Mouse (Mus musculus) heart, embryonic 16.5 days (tissue): ENCODE results near the gene Cept1. TPM values are rescaled to one million over a fixed set of nuclear protein-coding genes. Genes with fewer than 3 reads are reported as not detected.

Source experiments
- ATAC-seq: fragments of 200-750 bp; cut with Nextera tagmentation; replicated peaks from 2 replicates; pipeline ENCODE4 v1.8.0; 2017; ENCODE audit warnings: moderate number of reproducible peaks; ENCODE audit not compliant: insufficient read depth, low FRiP score; ENCODE audit errors: extremely low read depth
- H3K27ac ChIP-seq: fragments of 300-500 bp; sonication (generic); 2 replicates; pipeline ENCODE4 v1.5.1; 2014; ENCODE audit warnings: mild to moderate bottlenecking, low read length, control low read depth, moderate library complexity
- H3K27me3 ChIP-seq: fragments of 300-500 bp; sonication (generic); 2 replicates; pipeline ENCODE4 v1.6.1; 2014; ENCODE audit warnings: low read length, mixed read lengths; ENCODE audit not compliant: control insufficient read depth, insufficient read depth
- H3K36me3 ChIP-seq: fragments of 300-500 bp; sonication (generic); 2 replicates; pipeline ENCODE4 v1.6.1; 2014; ENCODE audit not compliant: control insufficient read depth, insufficient read depth
- H3K4me1 ChIP-seq: fragments of 300-500 bp; sonication (generic); 2 replicates; pipeline ENCODE4 v1.6.1; 2014; ENCODE audit warnings: low read length, mixed read lengths; ENCODE audit not compliant: control insufficient read depth, insufficient read depth
- H3K4me2 ChIP-seq: fragments of 300-500 bp; sonication (generic); 2 replicates; pipeline ENCODE4 v1.6.1; 2014; ENCODE audit warnings: low read depth, mild to moderate bottlenecking, control low read depth, low read length
- H3K4me3 ChIP-seq: fragments of 300-500 bp; sonication (generic); 2 replicates; pipeline ENCODE4 v1.5.1; 2014; ENCODE audit warnings: mild to moderate bottlenecking, control low read depth, low read length
- H3K9ac ChIP-seq: fragments of 300-500 bp; sonication (generic); 2 replicates; pipeline ENCODE4 v1.6.1; 2014; ENCODE audit warnings: low read length, control low read depth
- H3K9me3 ChIP-seq: fragments of 300-500 bp; sonication (generic); replicated peaks from 2 replicates; pipeline ENCODE4 v1.6.1; 2016; ENCODE audit warnings: low read length; ENCODE audit not compliant: control insufficient read depth
- WGBS: fragments of 180-500 bp; shearing (Covaris S2); extraction: QIAGEN DNeasy Blood & Tissue Kit; methylation state at CpG from one replicate; pipeline ENCODE4 v1.1.7; 2014; 5-methylcytosine and 5-hydroxymethylcytosine counted together
- polyA plus RNA-seq: library from polyadenylated mRNA; unstranded; fragments of >200 nt; fragmentation: Nextera tagmentation; extraction: Ambion mirVana; gene quantifications from 2 replicates; pipeline ENCODE4 v1.2.1, GENCODE M21; 2015

Gene Cept1
- polyA plus RNA-seq, 1 experiment from 2014 or later, result 34.8 TPM

DNA sequence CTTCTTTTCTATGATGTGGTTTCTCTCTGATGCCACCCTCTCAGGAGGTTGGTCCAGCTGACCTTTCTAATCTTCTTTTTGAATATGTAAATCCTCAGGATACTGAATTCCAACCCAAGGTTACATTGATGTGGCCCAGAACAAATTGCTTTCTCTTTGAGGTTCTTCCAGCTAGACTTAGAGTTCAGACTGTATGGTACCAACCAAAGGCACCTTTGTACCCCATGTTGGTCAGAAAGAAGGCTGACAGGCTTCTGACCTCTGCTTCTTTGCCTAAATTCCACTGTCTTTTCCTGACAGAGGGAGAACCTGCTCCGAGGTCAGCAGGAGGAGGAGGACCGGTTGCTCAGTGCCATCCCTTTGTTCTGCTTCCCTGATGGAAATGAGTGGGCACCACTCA lies 60.1 kb downstream of the Cept1 start:
- Histone ChIP-seq H3K9me3 (no peaks in the 10 kb centered on the region), H3K36me3 (no peaks in the 10 kb centered on the region), H3K27me3 (no peaks in the 10 kb centered on the region), H3K9ac (no peak overlapping the region), H3K27ac (no peak overlapping the region), H3K4me3 (no peak overlapping the region), H3K4me1 (peaks cover 5% of the 10 kb centered on the region; the same call in 1 of the 2 replicates), H3K4me2 (no peak overlapping the region)
- no peak for ATAC-seq
- 96% methylated on average over 2 of the region's 2 CpGs for WGBS

- ATAC-seq, result no peak
- Histone ChIP-seq H3K27ac (no peak overlapping the region), H3K9ac (no peak overlapping the region), H3K4me1 (peaks cover 5% of the 10 kb centered on the region; the same call in 1 of the 2 replicates), H3K4me2 (no peak overlapping the region), H3K27me3 (0 out of 2 replicates have a peak, but pooled peaks cover 3% of the 10 kb centered on the region), H3K36me3 (no peaks in the 10 kb centered on the region), H3K4me3 (no peak overlapping the region), H3K9me3 (no peaks in the 10 kb centered on the region)
- 70% methylated on average over 5 of the region's 5 CpGs for WGBS
Measured at GRCm38 (mm10) chr3:106485810-106486209, 61.8 kb downstream of the Cept1 start.

DNA sequence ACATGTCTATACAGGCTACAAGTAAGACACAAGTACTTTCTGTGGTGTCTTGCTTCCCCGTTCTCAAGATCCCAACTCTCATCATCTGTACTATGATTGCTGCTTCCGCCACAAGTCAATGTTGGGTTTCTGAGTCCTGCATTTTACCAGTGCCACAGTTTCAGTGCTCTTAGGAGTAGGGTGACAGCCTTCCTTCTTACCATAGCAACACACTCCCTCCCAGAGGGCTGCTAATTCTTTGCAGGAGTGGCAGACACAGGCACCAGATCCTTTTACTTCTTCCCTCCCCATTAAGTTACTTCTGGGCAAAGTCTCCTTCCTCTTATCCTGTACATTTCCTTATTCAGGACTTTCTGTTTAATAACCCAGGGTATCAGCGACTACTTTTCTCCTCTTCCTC lies 62.7 kb downstream of the Cept1 start:
- WGBS, result 82% methylated on average over 3 of the region's 3 CpGs
- Histone ChIP-seq H3K9ac (no peak overlapping the region), H3K27ac (no peak overlapping the region), H3K4me3 (no peak overlapping the region), H3K36me3 (no peaks in the 10 kb centered on the region), H3K27me3 (0 out of 2 replicates have a peak, but pooled peaks cover 3% of the 10 kb centered on the region), H3K4me2 (no peak overlapping the region), H3K9me3 (no peaks in the 10 kb centered on the region), H3K4me1 (peaks cover 5% of the 10 kb centered on the region; the same call in 1 of the 2 replicates)
- no peak for ATAC-seq

- Histone ChIP-seq H3K4me3 (no peak overlapping the region), H3K36me3 (no peaks in the 10 kb centered on the region), H3K27me3 (0 out of 2 replicates have a peak, but pooled peaks cover 3% of the 10 kb centered on the region), H3K9ac (no peak overlapping the region), H3K9me3 (no peaks in the 10 kb centered on the region), H3K27ac (no peak overlapping the region), H3K4me1 (peaks cover 5% of the 10 kb centered on the region; the same call in 1 of the 2 replicates), H3K4me2 (no peak overlapping the region)
- ATAC-seq, result no peak
- WGBS, result 59% methylated on average over 4 of the region's 4 CpGs
Measured at GRCm38 (mm10) chr3:106483796-106484405, 63.7 kb downstream of the Cept1 start.

DNA sequence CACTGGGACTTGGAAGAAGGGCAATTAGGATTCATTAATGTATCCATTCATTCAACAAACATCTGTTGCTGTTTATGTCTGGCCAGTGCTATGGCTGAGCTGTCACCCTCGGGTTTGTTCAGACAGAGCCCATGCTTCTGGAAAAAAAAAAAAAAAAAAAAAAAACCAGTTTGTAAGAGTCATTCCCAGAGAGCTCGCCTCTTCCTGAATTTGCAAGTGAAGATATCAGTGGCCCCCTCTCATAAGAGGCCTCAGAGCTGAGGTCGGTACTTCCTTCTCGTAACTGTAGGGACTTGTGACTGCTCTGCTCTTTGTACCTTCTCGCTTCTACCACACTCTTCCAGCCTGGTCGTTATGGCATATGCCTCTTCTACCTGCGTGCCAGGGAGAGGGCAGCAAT lies 64.3 kb downstream of the Cept1 start:
- Histone ChIP-seq H3K4me2 (peak overlapping the region; percentile 94), H3K9ac (no peak overlapping the region), H3K4me3 (peak overlapping the region; percentile 86), H3K4me1 (peaks cover 5% of the 10 kb centered on the region; the same call in 1 of the 2 replicates), H3K9me3 (no peaks in the 10 kb centered on the region), H3K27ac (no peak overlapping the region), H3K27me3 (0 out of 2 replicates have a peak, but pooled peaks cover 3% of the 10 kb centered on the region), H3K36me3 (no peaks in the 10 kb centered on the region)
- 44% methylated on average over 7 of the region's 7 CpGs for WGBS
- ATAC-seq, result no peak

GRCm38 (mm10) chr3:106482281-106483081 lies 65.1 kb downstream of the Cept1 start, which contains the start of gene Dennd2d:
Gene Dennd2d, plus strand, starts transcription at chr3:106482405.
- Histone ChIP-seq H3K4me2 (peak within 1 kb of the TSS; percentile 94), H3K4me3 (peak within 1 kb of the TSS; percentile 86), H3K4me1 (peaks cover 5% of the 10 kb centered on the region; the same call in 1 of the 2 replicates), H3K9ac (peak within 1 kb of the TSS; percentile 78), H3K27me3 (0 out of 2 replicates have a peak, but pooled peaks cover 3% of the 10 kb centered on the region), H3K9me3 (no peaks in the 10 kb centered on the region), H3K36me3 (no peaks in the 10 kb centered on the region), H3K27ac (0 out of 2 replicates have a peak within 1 kb of the TSS, but pooled peaks have one; percentile 33)
- WGBS, result 1% methylated on average over 44 of the region's 44 CpGs
- ATAC-seq, result peak; percentile 75

DNA sequence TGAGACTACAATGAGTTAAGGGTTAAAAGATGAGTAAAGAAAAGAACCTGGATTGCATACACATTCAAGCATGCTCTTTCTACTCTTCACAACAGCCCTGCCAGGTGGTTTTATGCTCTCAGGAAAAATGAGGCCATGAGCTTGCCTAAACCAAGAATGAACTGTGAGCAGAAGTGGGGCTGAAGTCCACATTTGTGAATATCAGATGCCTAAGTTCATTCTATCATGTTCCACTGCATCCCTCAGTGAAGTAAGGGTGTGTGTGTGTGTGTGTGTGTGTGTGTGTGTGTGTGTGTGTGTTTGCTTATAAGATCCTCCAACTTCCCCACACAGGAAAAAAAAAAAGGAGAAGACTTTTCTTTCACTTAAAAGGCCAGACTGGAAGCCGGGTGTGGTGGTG lies 70.7 kb downstream of the Cept1 start:
- no peak overlapping the region for H3K27ac ChIP-seq
- ATAC-seq, result no peak
- no peak overlapping the region for H3K4me3 ChIP-seq
- no peak overlapping the region for H3K9ac ChIP-seq
- no peak overlapping the region for H3K4me2 ChIP-seq
- H3K27me3 ChIP-seq, result 0 out of 2 replicates have a peak, but pooled peaks cover 3% of the 10 kb centered on the region
- H3K36me3 ChIP-seq, result no peaks in the 10 kb centered on the region
- no peaks in the 10 kb centered on the region for H3K9me3 ChIP-seq
- no peaks in the 10 kb centered on the region for H3K4me1 ChIP-seq
- WGBS, result 90% methylated on average over 1 of the region's 1 CpGs

DNA sequence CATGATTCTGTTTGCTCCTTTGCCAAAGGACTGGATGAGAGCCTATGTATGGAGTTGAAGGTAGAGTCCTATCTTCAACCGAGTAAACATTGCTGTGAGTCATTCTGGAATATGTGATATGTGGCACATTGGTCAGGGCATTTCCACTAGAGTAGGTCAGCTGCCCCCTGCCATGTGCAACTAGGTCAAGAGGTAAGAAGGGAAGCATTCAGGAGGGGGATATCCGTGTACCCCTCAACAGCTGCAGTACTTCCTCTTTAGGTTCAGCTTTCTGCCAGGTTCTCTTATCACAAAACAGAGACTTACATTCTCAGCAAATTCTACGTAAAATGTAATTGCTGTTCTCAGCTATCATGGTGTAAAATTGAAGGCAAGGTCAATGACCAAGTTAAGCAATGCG lies 73.4 kb downstream of the Cept1 start:
- H3K27ac ChIP-seq, result no peak overlapping the region
- 63% methylated on average over 4 of the region's 4 CpGs for WGBS
- no peak overlapping the region for H3K4me3 ChIP-seq
- H3K4me2 ChIP-seq, result no peak overlapping the region
- H3K9ac ChIP-seq, result no peak overlapping the region
- no peaks in the 10 kb centered on the region for H3K27me3 ChIP-seq
- ATAC-seq, result no peak
- no peaks in the 10 kb centered on the region for H3K9me3 ChIP-seq
- no peaks in the 10 kb centered on the region for H3K36me3 ChIP-seq
- no peaks in the 10 kb centered on the region for H3K4me1 ChIP-seq

DNA sequence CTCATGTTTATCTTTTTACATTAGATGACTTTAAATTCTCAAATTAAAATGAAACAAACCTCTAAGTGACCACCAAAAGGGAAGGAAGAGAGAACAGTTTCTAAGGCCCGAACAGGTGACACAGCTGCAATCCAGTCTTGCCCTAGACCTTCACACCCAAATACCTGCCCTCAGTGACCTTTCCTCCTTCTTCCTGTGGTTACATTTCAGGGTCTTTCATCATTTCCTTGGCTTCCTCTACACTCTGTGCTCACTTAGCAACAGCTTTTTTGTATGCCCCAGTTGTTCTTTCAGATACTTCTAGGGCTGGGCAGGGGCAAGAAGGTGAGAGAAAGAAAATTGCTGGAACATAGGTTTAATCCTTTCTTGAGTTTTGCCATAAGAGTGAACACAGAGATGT lies 82.9 kb downstream of the Cept1 start:
- Histone ChIP-seq H3K4me1 (no peaks in the 10 kb centered on the region), H3K27me3 (no peaks in the 10 kb centered on the region), H3K9me3 (no peaks in the 10 kb centered on the region), H3K4me3 (no peak overlapping the region), H3K27ac (no peak overlapping the region), H3K4me2 (no peak overlapping the region), H3K36me3 (no peaks in the 10 kb centered on the region), H3K9ac (no peak overlapping the region)
- ATAC-seq, result peak; percentile 52; the same call in 1 of the 2 replicates
- WGBS, result 74% methylated on average over 1 of the region's 1 CpGs
